Mouse (Mus musculus) neural tube, embryonic 11.5 days (tissue): ENCODE data around the gene Saxo2. TPM values are rescaled to one million over a fixed set of nuclear protein-coding genes. Genes with fewer than 3 reads are reported as not detected.
A peak's percentile ranks its signal among the peaks of the same experiment; 100 is the strongest.

ENCODE experiments used
- ATAC-seq: fragments of 200-750 bp; cut with Nextera tagmentation; 2 replicates; pipeline ENCODE4 v1.8.0; 2017; ENCODE audit warnings: moderate number of reproducible peaks, mild to moderate bottlenecking, moderate TSS enrichment, moderate library complexity; ENCODE audit not compliant: insufficient read depth, low FRiP score, low TSS enrichment
- DNase-seq: peaks from one replicate; pipeline ENCODE4 v3.0.0-alpha.2; 2015; ENCODE audit warnings: low spot score
- H3K27ac ChIP-seq: fragments of 300-500 bp; sonication (generic); 2 replicates; pipeline ENCODE4 v1.5.1; 2014; ENCODE audit warnings: low read depth, mild to moderate bottlenecking, low read length
- H3K27me3 ChIP-seq: fragments of 300-500 bp; sonication (generic); 2 replicates; pipeline ENCODE4 v1.6.1; 2014; ENCODE audit warnings: mild to moderate bottlenecking, low read length, mixed read lengths; ENCODE audit not compliant: control insufficient read depth, insufficient read depth
- H3K36me3 ChIP-seq: fragments of 300-500 bp; sonication (generic); 2 replicates; pipeline ENCODE4 v1.6.1; 2014; ENCODE audit warnings: mild to moderate bottlenecking, low read length, moderate library complexity, mixed read lengths; ENCODE audit not compliant: control insufficient read depth, insufficient read depth
- H3K4me1 ChIP-seq: fragments of 300-500 bp; sonication (generic); 2 replicates; pipeline ENCODE4 v1.6.1; 2014; ENCODE audit warnings: low read length, mixed read lengths; ENCODE audit not compliant: control insufficient read depth, insufficient read depth
- H3K4me2 ChIP-seq: fragments of 300-500 bp; sonication (generic); 2 replicates; pipeline ENCODE4 v1.6.1; 2014; ENCODE audit warnings: low read depth, mild to moderate bottlenecking, moderate library complexity
- H3K4me3 ChIP-seq: fragments of 300-500 bp; sonication (generic); 2 replicates; pipeline ENCODE4 v1.5.1; 2014; ENCODE audit warnings: low read depth, low read length
- H3K9ac ChIP-seq: fragments of 300-500 bp; sonication (generic); 2 replicates; pipeline ENCODE4 v1.6.1; 2014; ENCODE audit warnings: mild to moderate bottlenecking, low read length
- H3K9me3 ChIP-seq: fragments of 300-500 bp; sonication (generic); 2 replicates; pipeline ENCODE4 v1.6.1; 2016; ENCODE audit warnings: low read length; ENCODE audit not compliant: control insufficient read depth
- WGBS: fragments of 180-500 bp; shearing (Covaris S2); extraction: QIAGEN DNeasy Blood & Tissue Kit; methylation state at CpG from one replicate; pipeline ENCODE4 v1.1.7; 2014; 5-methylcytosine and 5-hydroxymethylcytosine counted together
- polyA plus RNA-seq: library from polyadenylated mRNA; unstranded; fragments of >200 nt; fragmentation: Nextera tagmentation; extraction: Ambion mirVana; gene quantifications from 2 replicates; pipeline ENCODE4 v1.2.1, GENCODE M21; 2014

The Saxo2 gene
- polyA plus RNA-seq, 1 experiment from 2014 or later: 10.2 TPM

GRCm38 (mm10) chr7:82649081-82649445 is 735 bp upstream of the Saxo2 start:
- H3K4me1 ChIP-seq: no peaks in the 10 kb centered on the region; the same call in 1 of the 2 replicates
- WGBS: 29% methylated on average over 6 of the region's 6 CpGs
- H3K9me3 ChIP-seq: no peaks in the 10 kb centered on the region
- peak overlapping the region; percentile 52 for H3K9ac ChIP-seq
- DNase-seq: no peak
- H3K27me3 ChIP-seq: no peaks in the 10 kb centered on the region
- peak overlapping the region; percentile 81 for H3K4me3 ChIP-seq
- H3K4me2 ChIP-seq: peak overlapping the region; percentile 58
- H3K36me3 ChIP-seq: 0 out of 2 replicates have a peak, but pooled peaks cover 2% of the 10 kb centered on the region
- H3K27ac ChIP-seq: no peak overlapping the region
- ATAC-seq: 0 out of 2 replicates have a peak, but pooled peaks have one; percentile 5

GRCm38 (mm10) chr7:82647909-82648308 is 419 bp downstream of the Saxo2 start:
- peak overlapping the region; percentile 52; the same call in 1 of the 2 replicates for H3K9ac ChIP-seq
- DNase-seq (no peak), ATAC-seq (no peak)
- no peaks in the 10 kb centered on the region for H3K27me3 ChIP-seq
- WGBS: 37% methylated on average over 4 of the region's 4 CpGs
- 0 out of 2 replicates have a peak, but pooled peaks cover 2% of the 10 kb centered on the region for H3K36me3 ChIP-seq
- H3K9me3 ChIP-seq: no peaks in the 10 kb centered on the region
- H3K4me1 ChIP-seq: no peaks in the 10 kb centered on the region; the same call in 1 of the 2 replicates
- H3K27ac ChIP-seq: no peak overlapping the region
- H3K4me2 ChIP-seq: peak overlapping the region; percentile 58
- peak overlapping the region; percentile 81 for H3K4me3 ChIP-seq

- 89% methylated on average over 3 of the region's 3 CpGs for WGBS
- Histone ChIP-seq H3K9ac (no peak overlapping the region), H3K36me3 (0 out of 2 replicates have a peak, but pooled peaks cover 2% of the 10 kb centered on the region), H3K27ac (no peak overlapping the region), H3K4me3 (no peak overlapping the region), H3K9me3 (no peaks in the 10 kb centered on the region), H3K4me1 (no peaks in the 10 kb centered on the region; the same call in 1 of the 2 replicates), H3K4me2 (no peak overlapping the region), H3K27me3 (no peaks in the 10 kb centered on the region)
- DNase-seq (no peak), ATAC-seq (no peak)
These were observed 1.1 kb downstream of the Saxo2 start for GRCm38 (mm10) chr7:82647183-82647582.

GRCm38 (mm10) chr7:82625342-82625741 is 23.0 kb downstream of the Saxo2 start:
- Histone ChIP-seq H3K9ac (no peak overlapping the region), H3K27me3 (no peaks in the 10 kb centered on the region), H3K4me2 (no peak overlapping the region), H3K4me3 (no peak overlapping the region), H3K36me3 (no peaks in the 10 kb centered on the region), H3K9me3 (no peaks in the 10 kb centered on the region), H3K27ac (no peak overlapping the region), H3K4me1 (no peaks in the 10 kb centered on the region)
- peak; percentile 67 for DNase-seq
- 25% methylated on average over 7 of the region's 7 CpGs for WGBS
- ATAC-seq: no peak

- no peak overlapping the region for H3K4me3 ChIP-seq
- no peak overlapping the region for H3K9ac ChIP-seq
- H3K4me1 ChIP-seq: no peaks in the 10 kb centered on the region
- H3K9me3 ChIP-seq: no peaks in the 10 kb centered on the region
- no peaks in the 10 kb centered on the region for H3K27me3 ChIP-seq
- no peak overlapping the region for H3K27ac ChIP-seq
- 69% methylated on average over 3 of the region's 3 CpGs for WGBS
- no peaks in the 10 kb centered on the region for H3K36me3 ChIP-seq
- DNase-seq: no peak
- no peak overlapping the region for H3K4me2 ChIP-seq
- no peak for ATAC-seq
These were observed 38.7 kb downstream of the Saxo2 start for GRCm38 (mm10) chr7:82609629-82610028.

GRCm38 (mm10) chr7:82605425-82605824 is 42.9 kb downstream of the Saxo2 start:
- H3K4me2 ChIP-seq: no peak overlapping the region
- no peak overlapping the region for H3K27ac ChIP-seq
- H3K4me1 ChIP-seq: no peaks in the 10 kb centered on the region
- no peaks in the 10 kb centered on the region for H3K27me3 ChIP-seq
- no peaks in the 10 kb centered on the region for H3K36me3 ChIP-seq
- ATAC-seq (no peak), DNase-seq (no peak)
- 88% methylated on average over 6 of the region's 6 CpGs for WGBS
- H3K9ac ChIP-seq: no peak overlapping the region
- no peaks in the 10 kb centered on the region for H3K9me3 ChIP-seq
- no peak overlapping the region for H3K4me3 ChIP-seq

- 86% methylated on average over 4 of the region's 4 CpGs for WGBS
- no peaks in the 10 kb centered on the region for H3K4me1 ChIP-seq
- no peaks in the 10 kb centered on the region for H3K27me3 ChIP-seq
- no peak for DNase-seq
- H3K4me2 ChIP-seq: no peak overlapping the region
- no peak for ATAC-seq
- H3K27ac ChIP-seq: no peak overlapping the region
- no peaks in the 10 kb centered on the region for H3K9me3 ChIP-seq
- no peaks in the 10 kb centered on the region for H3K36me3 ChIP-seq
- H3K9ac ChIP-seq: no peak overlapping the region
- no peak overlapping the region for H3K4me3 ChIP-seq
These were observed 46.3 kb downstream of the Saxo2 start for GRCm38 (mm10) chr7:82602008-82602407.

- Histone ChIP-seq H3K27me3 (no peaks in the 10 kb centered on the region), H3K9ac (no peak overlapping the region), H3K9me3 (no peaks in the 10 kb centered on the region), H3K4me3 (no peak overlapping the region), H3K36me3 (no peaks in the 10 kb centered on the region), H3K27ac (no peak overlapping the region), H3K4me2 (no peak overlapping the region), H3K4me1 (no peaks in the 10 kb centered on the region)
- 88% methylated on average over 6 of the region's 6 CpGs for WGBS
- DNase-seq: no peak
- no peak for ATAC-seq
These were observed 57.4 kb downstream of the Saxo2 start for GRCm38 (mm10) chr7:82590931-82591330.
